Mouse (Mus musculus) liver (tissue): ENCODE data around the gene Clpp.

ENCODE experiments used
- DNase-seq: peaks from one replicate; pipeline ENCODE4 v3.0.0-alpha.2; 2020; ENCODE audit warnings: mixed read lengths

The Clpp gene

GRCm38 (mm10) chr17:56988441-56988840, 1.7 kb upstream of the Clpp start:
- no peak for DNase-seq

- no peak for DNase-seq
Observed at GRCm38 (mm10) chr17:56988921-56989430, 1.1 kb upstream of the Clpp start.

- peak; percentile 74 for DNase-seq
Observed at GRCm38 (mm10) chr17:56989467-56990114, 514 bp upstream of the Clpp start.

GRCm38 (mm10) chr17:56990966-56991365, 861 bp downstream of the Clpp start:
- no peak for DNase-seq

- DNase-seq: no peak
Observed at GRCm38 (mm10) chr17:56995046-56995445, 4.9 kb downstream of the Clpp start.

- no peak for DNase-seq
Observed at GRCm38 (mm10) chr17:56996506-56996905, 6.4 kb downstream of the Clpp start.

- DNase-seq: peak; percentile 98
Observed at GRCm38 (mm10) chr17:56997029-56997667, 7.0 kb downstream of the Clpp start, which contains the start of gene Alkbh7. Alkbh7 (plus strand) TSS chr17:56997339.

- DNase-seq: no peak
Observed at GRCm38 (mm10) chr17:56999414-56999813, 9.3 kb downstream of the Clpp start.

GRCm38 (mm10) chr17:56999968-57000609, 10.0 kb downstream of the Clpp start, which contains the start of gene Pspn:
Pspn (minus strand) TSS chr17:57000018.
- DNase-seq: no peak

- DNase-seq: no peak
Observed at GRCm38 (mm10) chr17:57001228-57001627, 11.1 kb downstream of the Clpp start.

GRCm38 (mm10) chr17:57003994-57004393, 13.9 kb downstream of the Clpp start:
- DNase-seq: peak; percentile 42

- no peak for DNase-seq
Observed at GRCm38 (mm10) chr17:57007137-57007905, 17.2 kb downstream of the Clpp start.

- DNase-seq: no peak
Observed at GRCm38 (mm10) chr17:57010911-57011235, 20.8 kb downstream of the Clpp start.

- peak; percentile 96 for DNase-seq
Observed at GRCm38 (mm10) chr17:57011236-57012141, 21.4 kb downstream of the Clpp start, which contains the start of the genes Gtf2f1 and Gm17949. Gtf2f1 (minus strand) TSS chr17:57011288. Gm17949 (plus strand) TSS chr17:57011469.

- DNase-seq: peak; percentile 63
Observed at GRCm38 (mm10) chr17:57012245-57012795, 22.2 kb downstream of the Clpp start.

GRCm38 (mm10) chr17:57019693-57020092, 29.6 kb downstream of the Clpp start:
- DNase-seq: peak; percentile 65

- peak; percentile 41 for DNase-seq
Observed at GRCm38 (mm10) chr17:57020960-57021359, 30.9 kb downstream of the Clpp start.

- no peak for DNase-seq
Observed at GRCm38 (mm10) chr17:57027471-57027870, 37.4 kb downstream of the Clpp start.

- peak; percentile 72 for DNase-seq
Observed at GRCm38 (mm10) chr17:57029691-57030090, 39.6 kb downstream of the Clpp start.

- DNase-seq: peak; percentile 62
Observed at GRCm38 (mm10) chr17:57030931-57031660, 41.0 kb downstream of the Clpp start, which contains the start of gene Khsrp. Khsrp (minus strand) TSS chr17:57031522.
